Mouse (Mus musculus) liver, postnatal 0 days (tissue): ENCODE data around the gene Gid4.

ENCODE experiments used
- CTCF ChIP-seq: sonication (generic); IDR thresholded peaks from 2 replicates; pipeline ENCODE4 v1.5.1; 2016; ENCODE audit warnings: antibody characterized with exemption, low read depth
- EP300 ChIP-seq: IDR thresholded peaks from 2 replicates; pipeline ENCODE4 v1.6.1; 2016; ENCODE audit warnings: antibody characterized with exemption, low read depth, mild to moderate bottlenecking

DNA sequence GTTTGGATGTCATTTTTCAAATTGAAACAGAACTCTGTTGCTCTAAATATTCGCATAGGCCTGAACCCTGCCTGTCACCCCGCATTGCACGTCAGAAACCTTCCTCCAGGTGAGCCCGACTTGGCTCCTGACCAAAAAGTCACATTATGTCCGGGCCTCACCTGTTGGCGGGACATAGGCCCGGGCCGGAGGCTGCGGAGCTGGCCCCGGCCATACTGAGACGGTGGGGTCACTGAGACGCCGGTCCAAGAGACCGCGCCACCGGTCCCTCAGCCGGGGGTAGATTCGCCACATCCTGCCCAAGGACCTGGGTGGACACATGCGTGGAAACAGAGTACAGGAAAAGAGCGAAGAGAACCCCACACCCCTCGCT, 369 bp upstream of the Gid4 start:
- TF ChIP-seq CTCF (no peak), EP300 (no peak)
